Comparison of ENCODE assay signal across 8 mouse cellular contexts in the genomic region with DNA sequence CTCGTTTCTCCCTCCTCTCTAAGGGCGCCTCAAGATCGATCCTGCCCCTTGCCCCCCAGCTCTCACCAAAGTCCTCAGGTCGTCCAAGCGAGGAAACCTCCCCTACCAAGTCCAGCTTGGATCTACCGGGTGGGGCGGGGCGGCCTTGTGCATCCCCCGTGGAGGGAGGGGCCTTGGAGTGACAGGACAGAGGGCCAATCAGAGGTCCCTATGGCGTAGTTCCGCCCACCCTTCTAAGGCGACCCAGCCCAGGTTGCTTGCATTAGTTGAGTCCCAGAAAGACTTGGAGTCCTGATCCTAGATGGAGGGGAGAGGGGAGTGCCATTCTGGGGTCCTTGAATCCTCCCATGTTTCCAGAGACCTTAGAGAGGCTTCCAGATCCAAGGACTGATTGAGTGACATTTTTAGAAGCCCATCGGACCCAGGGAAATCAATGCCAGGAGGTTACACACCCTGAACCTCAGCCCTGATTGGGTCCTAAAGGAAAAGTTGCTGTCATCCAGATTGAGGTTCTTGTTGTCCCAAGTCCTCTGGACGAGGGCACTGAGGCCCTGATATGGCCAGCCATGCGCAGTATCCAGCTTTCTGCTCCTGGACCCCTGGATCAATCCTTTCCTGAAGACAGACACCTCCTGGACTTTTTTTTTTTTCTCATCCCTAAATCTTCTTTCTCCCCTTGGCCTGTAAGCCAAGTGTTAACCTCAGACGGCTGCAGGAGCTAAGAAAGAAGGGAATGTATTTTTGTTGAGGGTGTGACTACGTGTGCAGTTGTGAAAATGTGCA. TPM values are rescaled to one million over a fixed set of nuclear protein-coding genes. Genes with fewer than 3 reads are reported as not detected.
DNase-seq lines count a peak whose midpoint lies in the region; ATAC-seq and TF ChIP-seq lines count a peak whose summit lies in the region.

No protein-coding gene starts in this region.

- H3K27me3 ChIP-seq in forebrain, embryonic 14.5 days (replicated peaks; ENCODE audit: control insufficient read depth, insufficient read depth, low read length), result no peaks in the 10 kb centered on the region

- peaks cover 16% of the 10 kb centered on the region for H3K36me3 ChIP-seq in ES-E14 (ENCODE audit: control insufficient read depth, insufficient read depth, low read length, poor library complexity, severe bottlenecking)
- no peaks in the 10 kb centered on the region for H3K36me3 ChIP-seq in forebrain, embryonic 14.5 days (ENCODE audit: control insufficient read depth, insufficient read depth, low read length)

- WGBS in forebrain, embryonic 14.5 days, result 4% methylated on average over 17 of the region's 17 CpGs

- TF ChIP-seq POLR2A in bone marrow macrophage, adult 2 months (IDR thresholded peaks at IDR 0.05; ENCODE audit: borderline replicate concordance, low read depth, low read length), result no peak

- H3K4me3 ChIP-seq in ES-E14 (ENCODE audit: insufficient read depth in 1 of 2, low read depth in 1 of 2, low read length in 2 of 2, poor library complexity in 1 of 2, severe bottlenecking in 1 of 2), result peak overlapping the region; percentile 73 to 80
- peak overlapping the region; percentile 72 for H3K4me3 ChIP-seq in bone marrow macrophage, adult 2 months (ENCODE audit: insufficient read depth, low read length)
- H3K4me3 ChIP-seq in forebrain, embryonic 14.5 days (ENCODE audit: low read depth, low read length), result peak overlapping the region; percentile 29

- H3K4me2 ChIP-seq in forebrain, embryonic 14.5 days (ENCODE audit: low read length), result peak overlapping the region; percentile 49

- no peaks in the 10 kb centered on the region for H3K9me3 ChIP-seq in ES-E14 (ENCODE audit: control insufficient read depth, insufficient read depth, low read depth, low read length)
- no peaks in the 10 kb centered on the region for H3K9me3 ChIP-seq in forebrain, embryonic 14.5 days (replicated peaks; ENCODE audit: control insufficient read depth, low read length)

- DNase-seq in ES-E14 (ENCODE audit: low read depth, low spot score), result peak; percentile 95
- peak; percentile 82 for DNase-seq in forebrain, embryonic 14.5 days (ENCODE audit: low spot score)
- peak; percentile 99 for DNase-seq in heart, postnatal 4 days
- peak; percentile 52 to 76 for DNase-seq in layer of hippocampus, adult 8-10 months (ENCODE audit: low spot score in 2 of 2)
- DNase-seq in lung, postnatal 36 days, result peak; percentile 98
- peak; percentile 91 for DNase-seq in retina, embryonic 14.5 days (ENCODE audit: low spot score)
- DNase-seq in urinary bladder, postnatal 36 days (ENCODE audit: low spot score in 2 of 2), result peak; percentile 99 to 100

- H3K4me1 ChIP-seq in ES-E14 (ENCODE audit: control insufficient read depth in 2 of 2, insufficient read depth in 2 of 2, low read length in 2 of 2, poor library complexity in 1 of 2), result peaks cover 13 to 37% of the 10 kb centered on the region in 2 experiments
- peaks cover 21% of the 10 kb centered on the region for H3K4me1 ChIP-seq in bone marrow macrophage, adult 2 months (ENCODE audit: control insufficient read depth, insufficient read depth, low read length)
- H3K4me1 ChIP-seq in forebrain, embryonic 14.5 days (ENCODE audit: control insufficient read depth, insufficient read depth, low read length), result peaks cover 15% of the 10 kb centered on the region

- H3K27ac ChIP-seq in ES-E14 (ENCODE audit: insufficient read depth, low read depth, low read length, poor library complexity, severe bottlenecking), result peak overlapping the region; percentile 95
- peak overlapping the region; percentile 82 for H3K27ac ChIP-seq in bone marrow macrophage, adult 2 months (ENCODE audit: insufficient read depth, low read depth, low read length)
- H3K27ac ChIP-seq in forebrain, embryonic 14.5 days (ENCODE audit: low read depth, low read length), result peak overlapping the region; percentile 58; the same call in 1 of the 2 replicates

- in situ Hi-C loops in ES-E14 (cut with MboI; ENCODE audit: low sequenced_read_pairs in 2 of 2, unreplicated experiment in 2 of 2), result no loop called here

- peak; percentile 81 for ATAC-seq in forebrain, embryonic 14.5 days

- TF ChIP-seq CTCF in bone marrow macrophage, adult 2 months (IDR thresholded peaks at IDR 0.05; ENCODE audit: low read depth, low read length), result no peak

- peak overlapping the region; percentile 83 for H3K9ac ChIP-seq in ES-E14 (ENCODE audit: insufficient read depth, low read depth, low read length, poor library complexity, severe bottlenecking)
- H3K9ac ChIP-seq in forebrain, embryonic 14.5 days (ENCODE audit: low read length), result peak overlapping the region; percentile 36; the same call in 1 of the 2 replicates

TF ChIP-seq in ES-E14, 5 proteins besides CTCF, POLR2A, EP300 and RAD21:
- TF ChIP-seq HCFC1 (IDR thresholded peaks at IDR 0.05; ENCODE audit: borderline replicate concordance, insufficient read depth, low read length) (0 out of 2 replicates have a peak, but pooled peaks have one; percentile 9), CHD2 (IDR thresholded peaks at IDR 0.05; ENCODE audit: low read depth, low read length) (0 out of 2 replicates have a peak, but pooled peaks have one; percentile 61), MAFK (IDR thresholded peaks at IDR 0.05; ENCODE audit: insufficient read depth, low read depth, low read length) (no peak), ZC3H11A (IDR thresholded peaks at IDR 0.05; ENCODE audit: borderline replicate concordance, low read depth, low read length) (no peak), ZNF384 (IDR thresholded peaks at IDR 0.05; ENCODE audit: low read depth, low read length) (no peak)

RNA-seq across cellular contexts. Expression of a gene that starts 2.1 kb away (rescaled TPM):
- 40.5 and 53.9 TPM in 2 replicates for total RNA-seq in ES-E14 (2012; rRNA removed)
- 40.4 and 44.1 TPM in 2 replicates for polyA plus RNA-seq in bone marrow macrophage, adult 2 months (2012; ENCODE audit: insufficient read depth, insufficient read length, missing spikeins)
- polyA plus RNA-seq in forebrain, embryonic 14.5 days (2014; fragmentation: Nextera tagmentation; extraction: Ambion mirVana), result 15.3 and 17.8 TPM in 2 replicates
- total RNA-seq in heart, postnatal 4 days (2021), result 10 to 100 TPM; 56.3 to 65.7 TPM
- 10 to 100 TPM; 13.2 to 22.6 (median 19.6) TPM for total RNA-seq in layer of hippocampus, adult 8-10 months (2022)

RNA-seq across cellular contexts. Expression of a gene that starts 9.5 kb away (rescaled TPM):
- total RNA-seq in ES-E14 (2012; rRNA removed), result 0.21 TPM in 1 of 2 replicates, not detected in the other
- not detected in 2 replicates for polyA plus RNA-seq in bone marrow macrophage, adult 2 months (2012; ENCODE audit: insufficient read depth, insufficient read length, missing spikeins)
- polyA plus RNA-seq in forebrain, embryonic 14.5 days (2014; fragmentation: Nextera tagmentation; extraction: Ambion mirVana), result not detected in 2 replicates
- total RNA-seq in heart, postnatal 4 days (2021), result not detected
- not detected for total RNA-seq in layer of hippocampus, adult 8-10 months (2022)

RNA-seq across cellular contexts. Expression of a gene that starts 12.5 kb away (rescaled TPM):
- total RNA-seq in ES-E14 (2012; rRNA removed), result 238 and 265 TPM in 2 replicates
- polyA plus RNA-seq in bone marrow macrophage, adult 2 months (2012; ENCODE audit: insufficient read depth, insufficient read length, missing spikeins), result 23.9 and 29.3 TPM in 2 replicates
- 38.9 and 47.4 TPM in 2 replicates for polyA plus RNA-seq in forebrain, embryonic 14.5 days (2014; fragmentation: Nextera tagmentation; extraction: Ambion mirVana)
- 10 to 100 TPM; 71.8 to 76.7 TPM for total RNA-seq in heart, postnatal 4 days (2021)
- 1 to 10 TPM in 3 of 4 experiments, under 1 TPM in 1; 0.77 to 2.5 (median 1.6) TPM for total RNA-seq in layer of hippocampus, adult 8-10 months (2022)

RNA-seq across cellular contexts. Expression of a gene that starts 14.0 kb away (rescaled TPM):
- 2.4 and 2.8 TPM in 2 replicates for total RNA-seq in ES-E14 (2012; rRNA removed)
- polyA plus RNA-seq in bone marrow macrophage, adult 2 months (2012; ENCODE audit: insufficient read depth, insufficient read length, missing spikeins), result 13.5 and 17.6 TPM in 2 replicates
- 1.5 and 2.2 TPM in 2 replicates for polyA plus RNA-seq in forebrain, embryonic 14.5 days (2014; fragmentation: Nextera tagmentation; extraction: Ambion mirVana)
- total RNA-seq in heart, postnatal 4 days (2021), result 10 to 100 TPM; 10.3 to 10.8 TPM
- total RNA-seq in layer of hippocampus, adult 8-10 months (2022), result 1 to 10 TPM; 6.8 to 8.8 (median 7.8) TPM

RNA-seq across cellular contexts. Expression of a gene that starts 34.0 kb away (rescaled TPM):
- total RNA-seq in ES-E14 (2012; rRNA removed), result 18.8 and 18.9 TPM in 2 replicates
- 8.8 and 10.3 TPM in 2 replicates for polyA plus RNA-seq in bone marrow macrophage, adult 2 months (2012; ENCODE audit: insufficient read depth, insufficient read length, missing spikeins)
- polyA plus RNA-seq in forebrain, embryonic 14.5 days (2014; fragmentation: Nextera tagmentation; extraction: Ambion mirVana), result 18.0 and 22.0 TPM in 2 replicates
- total RNA-seq in heart, postnatal 4 days (2021), result 10 to 100 TPM; 69.6 to 73.8 TPM
- 10 to 100 TPM; 32.7 to 36.0 (median 35.1) TPM for total RNA-seq in layer of hippocampus, adult 8-10 months (2022)

Comparison
In these comparisons a context has a peak if more than half of its experiments do, and no peak if none do; other contexts are left out.
1. Peak in every context shown above with its lines: DNase-seq, ATAC-seq, H3K4me3 ChIP-seq and H3K27ac ChIP-seq.
2. RNA of a gene that starts 12.5 kb away (total RNA-seq): 238 to 265 TPM in ES-E14 and 71.8 to 76.7 TPM in heart, postnatal 4 days; 0.77 to 2.5 TPM in layer of hippocampus, adult 8-10 months; every median in the first group is over 10 times any median in the second.